Mouse (Mus musculus): ENCODE data around the gene Ntrk3. TPM values are rescaled to one million over a fixed set of nuclear protein-coding genes. Genes with fewer than 3 reads are reported as not detected.
A peak's percentile ranks its signal among the peaks of the same experiment; 100 is the strongest.

The Ntrk3 gene
- total and polyA plus RNA-seq, 2 experiments = 0.09 to 0.38 TPM

DNA sequence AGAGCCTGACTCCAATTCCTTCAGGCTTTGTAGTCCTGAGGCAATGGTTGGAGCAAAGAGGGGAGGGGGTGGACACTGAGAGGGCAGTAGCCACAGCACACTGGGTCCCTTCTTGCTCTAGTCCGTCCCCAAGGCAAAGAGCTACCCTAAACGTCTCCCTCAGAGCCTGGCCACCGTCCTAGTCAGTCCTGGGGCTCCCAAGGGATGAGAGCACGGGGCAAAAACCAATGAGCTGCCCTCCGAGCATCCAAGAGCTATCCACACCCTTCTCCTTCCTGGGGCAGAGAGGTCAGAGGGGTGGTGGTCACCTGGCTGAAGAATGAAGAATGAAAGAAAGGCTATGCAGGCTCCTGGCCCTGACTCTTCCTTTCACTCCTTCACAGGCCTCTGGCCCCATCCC, 161.6 kb downstream of the Ntrk3 start:
- H3K4me3 ChIP-seq (ENCODE audit: insufficient read depth, low read depth, low read length) = no peak overlapping the region
- no peaks in the 10 kb centered on the region for H3K79me2 ChIP-seq (ENCODE audit: control insufficient read depth, insufficient read depth, low read length)
- no peak overlapping the region for H3K9ac ChIP-seq (ENCODE audit: low read depth, low read length)
- H3K27me3 ChIP-seq (ENCODE audit: control insufficient read depth, insufficient read depth, low read length) = 0 out of 2 replicates have a peak, but pooled peaks cover 3% of the 10 kb centered on the region
- H3K27ac ChIP-seq (replicated peaks; ENCODE audit: insufficient read depth, low read depth, low read length) = no peak overlapping the region
- TF ChIP-seq CTCF (IDR thresholded peaks at IDR 0.05; ENCODE audit: low read depth, low read length) = no peak
- no peak for DNase-seq (ENCODE audit: extremely low read depth, low read depth, low spot score)
- WGBS = 21% methylated on average over 5 of the region's 5 CpGs
- H3K4me1 ChIP-seq (ENCODE audit: control insufficient read depth, insufficient read depth, low read length) = no peaks in the 10 kb centered on the region
- H3K36me3 ChIP-seq (ENCODE audit: control insufficient read depth, insufficient read depth, low read length) = no peaks in the 10 kb centered on the region

DNA sequence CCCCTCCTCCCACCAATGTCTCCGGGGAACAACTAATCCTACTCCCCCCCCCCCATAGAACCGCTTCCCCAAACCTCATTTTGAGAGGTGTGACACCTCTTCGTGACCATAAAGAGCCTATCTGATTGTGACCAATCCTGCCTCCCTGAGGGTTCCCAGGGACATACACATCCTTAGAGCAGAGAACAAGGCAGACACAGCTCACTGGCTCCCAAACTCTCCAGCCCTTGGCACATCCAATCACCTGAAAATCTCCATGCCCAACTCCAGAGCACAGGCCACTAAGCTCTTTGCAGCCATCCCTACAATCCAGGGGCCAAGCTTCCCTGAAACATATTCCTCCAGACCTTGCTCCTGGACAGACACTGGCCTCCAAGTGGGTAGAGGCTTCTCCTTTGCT, 162.3 kb downstream of the Ntrk3 start:
- no peak for DNase-seq (ENCODE audit: extremely low read depth, low read depth, low spot score)
- Histone ChIP-seq H3K27me3 (ENCODE audit: control insufficient read depth, insufficient read depth, low read length) (0 out of 2 replicates have a peak, but pooled peaks cover 3% of the 10 kb centered on the region), H3K36me3 (ENCODE audit: control insufficient read depth, insufficient read depth, low read length) (no peaks in the 10 kb centered on the region), H3K79me2 (ENCODE audit: control insufficient read depth, insufficient read depth, low read length) (no peaks in the 10 kb centered on the region), H3K4me1 (ENCODE audit: control insufficient read depth, insufficient read depth, low read length) (no peaks in the 10 kb centered on the region), H3K4me3 (ENCODE audit: insufficient read depth, low read depth, low read length) (no peak overlapping the region), H3K9ac (ENCODE audit: low read depth, low read length) (no peak overlapping the region), H3K27ac (replicated peaks; ENCODE audit: insufficient read depth, low read depth, low read length) (no peak overlapping the region)
- WGBS = 23% methylated on average over 3 of the region's 3 CpGs
- TF ChIP-seq POLR2A (IDR thresholded peaks at IDR 0.05; ENCODE audit: extremely low read depth, insufficient read depth, low read length) (no peak), CTCF (IDR thresholded peaks at IDR 0.05; ENCODE audit: low read depth, low read length) (no peak)

DNA sequence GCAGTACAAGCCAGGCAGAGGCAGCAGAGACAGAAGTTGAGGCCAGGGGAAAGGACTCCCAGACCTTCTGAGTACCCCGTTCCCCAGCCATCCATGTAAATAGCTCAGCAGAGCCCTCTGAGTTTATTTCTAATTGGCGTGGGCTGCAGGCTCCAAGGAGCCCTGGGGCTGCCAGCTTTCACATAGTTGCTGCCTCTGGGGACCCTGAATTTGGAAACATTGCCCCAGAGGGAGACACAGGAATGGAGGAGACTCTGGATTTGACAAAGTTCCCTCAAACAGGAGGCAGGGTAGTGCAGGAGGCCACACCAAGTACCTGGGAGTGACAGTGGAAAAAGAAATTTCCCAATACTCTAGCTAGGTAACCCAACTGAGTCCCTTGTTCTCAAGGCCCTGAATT, 166.6 kb downstream of the Ntrk3 start:
- Histone ChIP-seq H3K9ac (ENCODE audit: low read depth, low read length) (no peak overlapping the region), H3K36me3 (ENCODE audit: control insufficient read depth, insufficient read depth, low read length) (no peaks in the 10 kb centered on the region), H3K4me1 (ENCODE audit: control insufficient read depth, insufficient read depth, low read length) (no peaks in the 10 kb centered on the region), H3K79me2 (ENCODE audit: control insufficient read depth, insufficient read depth, low read length) (no peaks in the 10 kb centered on the region), H3K27ac (replicated peaks; ENCODE audit: insufficient read depth, low read depth, low read length) (no peak overlapping the region), H3K27me3 (ENCODE audit: control insufficient read depth, insufficient read depth, low read length) (no peaks in the 10 kb centered on the region), H3K4me3 (ENCODE audit: insufficient read depth, low read depth, low read length) (no peak overlapping the region)
- TF ChIP-seq POLR2A (IDR thresholded peaks at IDR 0.05; ENCODE audit: extremely low read depth, insufficient read depth, low read length) = no peak
- TF ChIP-seq CTCF (IDR thresholded peaks at IDR 0.05; ENCODE audit: low read depth, low read length) = no peak
- DNase-seq (ENCODE audit: extremely low read depth, low read depth, low spot score) = no peak
- WGBS = 63% methylated on average over 2 of the region's 2 CpGs

DNA sequence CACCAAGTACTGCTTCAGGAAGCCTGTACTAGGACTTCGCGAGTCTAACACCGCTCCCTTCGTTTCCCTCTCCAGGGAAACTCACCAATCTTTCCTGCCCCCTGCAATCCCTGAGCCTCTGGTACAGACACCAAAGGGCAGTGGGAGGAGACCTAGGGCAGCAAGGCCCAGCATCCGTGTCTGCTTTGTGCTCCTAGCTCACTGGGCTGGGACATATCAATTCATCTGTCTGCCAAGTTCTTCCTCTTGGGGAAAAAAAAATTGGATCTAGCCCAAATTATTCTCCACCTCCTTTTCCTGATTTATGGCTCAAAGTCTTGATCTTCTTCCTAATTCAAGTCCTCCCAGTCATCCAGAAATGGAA, 168.6 kb downstream of the Ntrk3 start:
- Histone ChIP-seq H3K36me3 (ENCODE audit: control insufficient read depth, insufficient read depth, low read length) (no peaks in the 10 kb centered on the region), H3K9ac (ENCODE audit: low read depth, low read length) (no peak overlapping the region), H3K27ac (replicated peaks; ENCODE audit: insufficient read depth, low read depth, low read length) (no peak overlapping the region), H3K27me3 (ENCODE audit: control insufficient read depth, insufficient read depth, low read length) (no peaks in the 10 kb centered on the region), H3K79me2 (ENCODE audit: control insufficient read depth, insufficient read depth, low read length) (no peaks in the 10 kb centered on the region), H3K4me3 (ENCODE audit: insufficient read depth, low read depth, low read length) (no peak overlapping the region), H3K4me1 (ENCODE audit: control insufficient read depth, insufficient read depth, low read length) (no peaks in the 10 kb centered on the region)
- no peak for TF ChIP-seq POLR2A (IDR thresholded peaks at IDR 0.05; ENCODE audit: extremely low read depth, insufficient read depth, low read length)
- TF ChIP-seq CTCF (IDR thresholded peaks at IDR 0.05; ENCODE audit: low read depth, low read length) = no peak
- DNase-seq (ENCODE audit: extremely low read depth, low read depth, low spot score) = no peak
- WGBS = 10% methylated on average over 5 of the region's 5 CpGs

DNA sequence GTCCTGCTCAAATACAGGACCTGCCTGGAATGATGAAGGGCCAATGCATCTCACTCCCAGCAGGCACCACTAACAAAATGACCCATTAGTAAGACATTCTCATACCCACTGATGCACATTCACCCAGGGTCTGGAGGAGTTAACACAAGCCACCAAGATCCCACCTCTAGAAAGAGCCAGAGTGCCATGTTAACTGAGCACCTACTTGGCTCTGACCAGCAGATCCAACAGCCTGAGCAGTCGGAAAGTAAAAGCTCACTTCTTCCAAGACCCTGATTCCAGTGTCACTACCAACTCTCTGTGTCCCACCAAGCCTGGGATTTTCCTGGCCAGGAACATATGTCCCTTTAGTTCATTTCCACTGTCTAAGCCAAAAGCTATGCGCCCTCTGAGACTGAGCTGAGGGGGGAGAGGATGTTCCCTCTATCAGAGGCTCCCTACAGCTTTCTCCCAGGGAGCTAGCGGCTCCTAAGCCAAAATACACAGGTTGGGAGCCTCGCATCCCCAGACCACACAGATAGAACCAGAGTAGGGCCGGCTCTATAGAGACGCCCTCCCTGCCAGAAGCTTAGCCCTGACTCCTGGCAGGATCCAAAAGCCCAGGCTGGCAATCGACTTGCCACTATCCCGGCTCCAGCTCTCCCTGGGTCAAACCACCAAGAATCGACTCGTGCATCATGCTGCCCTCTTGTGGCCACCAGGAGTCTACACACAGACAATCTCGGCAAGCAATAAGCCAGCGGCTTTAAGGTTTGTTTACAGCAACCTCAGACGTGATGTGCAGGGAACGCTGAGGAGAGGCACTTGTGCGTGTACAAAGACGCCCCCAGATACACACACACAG, 169.2 kb downstream of the Ntrk3 start:
- H3K27me3 ChIP-seq (ENCODE audit: control insufficient read depth, insufficient read depth, low read length) = no peaks in the 10 kb centered on the region
- H3K79me2 ChIP-seq (ENCODE audit: control insufficient read depth, insufficient read depth, low read length) = no peaks in the 10 kb centered on the region
- H3K36me3 ChIP-seq (ENCODE audit: control insufficient read depth, insufficient read depth, low read length) = no peaks in the 10 kb centered on the region
- H3K4me1 ChIP-seq (ENCODE audit: control insufficient read depth, insufficient read depth, low read length) = no peaks in the 10 kb centered on the region
- no peak overlapping the region for H3K4me3 ChIP-seq (ENCODE audit: insufficient read depth, low read depth, low read length)
- peak; percentile 45 for DNase-seq (ENCODE audit: extremely low read depth, low read depth, low spot score)
- peak; percentile 81 for TF ChIP-seq CTCF (IDR thresholded peaks at IDR 0.05; ENCODE audit: low read depth, low read length)
- TF ChIP-seq POLR2A (IDR thresholded peaks at IDR 0.05; ENCODE audit: extremely low read depth, insufficient read depth, low read length) = no peak
- H3K9ac ChIP-seq (ENCODE audit: low read depth, low read length) = no peak overlapping the region
- WGBS = 15% methylated on average over 16 of the region's 16 CpGs
- H3K27ac ChIP-seq (replicated peaks; ENCODE audit: insufficient read depth, low read depth, low read length) = no peak overlapping the region

DNA sequence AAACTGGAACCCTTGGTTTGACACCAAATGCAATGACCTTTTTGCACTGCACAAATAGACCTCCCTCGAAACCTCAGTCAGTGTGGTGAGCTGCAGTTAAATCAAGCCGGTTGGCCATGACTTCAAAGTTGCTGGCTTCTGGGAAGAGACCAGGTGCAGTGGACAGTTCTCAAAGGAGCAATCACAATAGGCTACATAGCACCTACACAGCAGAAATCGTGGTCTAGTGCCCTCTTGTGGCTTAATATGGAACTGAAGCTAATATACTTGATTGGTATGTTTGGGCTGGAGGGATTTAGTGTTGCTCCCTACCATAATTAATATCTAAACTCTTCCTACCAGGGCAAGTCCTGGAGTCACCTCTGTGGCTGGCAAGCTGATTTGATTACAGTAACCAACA, 171.2 kb downstream of the Ntrk3 start:
- WGBS = 57% methylated on average over 3 of the region's 3 CpGs
- Histone ChIP-seq H3K4me1 (ENCODE audit: control insufficient read depth, insufficient read depth, low read length) (no peaks in the 10 kb centered on the region), H3K4me3 (ENCODE audit: insufficient read depth, low read depth, low read length) (no peak overlapping the region), H3K9ac (ENCODE audit: low read depth, low read length) (no peak overlapping the region), H3K79me2 (ENCODE audit: control insufficient read depth, insufficient read depth, low read length) (no peaks in the 10 kb centered on the region), H3K36me3 (ENCODE audit: control insufficient read depth, insufficient read depth, low read length) (no peaks in the 10 kb centered on the region), H3K27ac (replicated peaks; ENCODE audit: insufficient read depth, low read depth, low read length) (no peak overlapping the region), H3K27me3 (ENCODE audit: control insufficient read depth, insufficient read depth, low read length) (no peaks in the 10 kb centered on the region)
- TF ChIP-seq CTCF (IDR thresholded peaks at IDR 0.05; ENCODE audit: low read depth, low read length) (peak; percentile 37), POLR2A (IDR thresholded peaks at IDR 0.05; ENCODE audit: extremely low read depth, insufficient read depth, low read length) (no peak)
- peak; percentile 12 for DNase-seq (ENCODE audit: extremely low read depth, low read depth, low spot score)

All from liver, adult 2 months (tissue).